Mouse (Mus musculus) activated CD4-positive, CD25-positive, alpha-beta regulatory T cell, adult 4 months (primary cell): ENCODE results near the gene Rpl27. TPM values are rescaled to one million over a fixed set of nuclear protein-coding genes. Genes with fewer than 3 reads are reported as not detected.
"Not testable (repeated sequence)": the region's sequence is repeated elsewhere in the genome, so short reads cannot be mapped to it uniquely, and the experiment has no call there.

Source experiments
- ATAC-seq: one replicate; pipeline ENCODE4 v1.8.0; 2017
- polyA plus RNA-seq, 2 experiments: library from polyadenylated mRNA; unstranded; fragments of 100-300 nt; shearing (Covaris generic); gene quantifications; one replicate each; pipeline ENCODE4 v1.2.1; 2017

Rpl27 gene
- 100 to 1,000 TPM; 581 to 812 TPM for polyA plus RNA-seq

GRCm38 (mm10) chr11:101442127-101442693 is at the start of gene Rpl27:
Gene Rpl27 (plus strand): TSS chr11:101442298.
- ATAC-seq: peak; percentile 95

DNA sequence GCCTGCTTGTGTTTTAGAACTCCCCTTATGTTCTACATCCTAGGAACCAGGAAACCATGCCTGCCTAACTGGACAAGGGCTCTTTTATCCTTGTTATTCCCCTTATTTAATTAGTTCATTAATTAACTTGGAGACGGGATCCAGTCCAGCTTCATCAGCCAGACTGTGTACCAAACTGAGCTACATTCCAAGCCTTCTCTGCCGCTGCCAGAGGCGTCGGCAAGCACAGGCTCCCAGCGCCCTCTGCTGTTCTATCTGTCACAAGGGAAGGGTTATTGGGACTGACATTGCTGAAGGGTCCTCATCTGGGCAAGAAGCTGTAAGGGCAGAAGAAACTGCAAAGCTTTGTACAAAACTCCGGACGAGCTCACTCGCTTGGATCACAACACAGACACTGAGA is 47.0 kb upstream of the Rpl27 start:
- no peak for ATAC-seq

GRCm38 (mm10) chr11:101415306-101415705 is 26.8 kb upstream of the Rpl27 start:
- ATAC-seq: no peak

GRCm38 (mm10) chr11:101416433-101417100 is 25.5 kb upstream of the Rpl27 start:
- ATAC-seq: no peak

- peak; percentile 89 for ATAC-seq
Measured at GRCm38 (mm10) chr11:101417101-101417855, 24.8 kb upstream of the Rpl27 start, which contains the start of gene Aarsd1. Gene Aarsd1 (minus strand): TSS chr11:101417615.

DNA sequence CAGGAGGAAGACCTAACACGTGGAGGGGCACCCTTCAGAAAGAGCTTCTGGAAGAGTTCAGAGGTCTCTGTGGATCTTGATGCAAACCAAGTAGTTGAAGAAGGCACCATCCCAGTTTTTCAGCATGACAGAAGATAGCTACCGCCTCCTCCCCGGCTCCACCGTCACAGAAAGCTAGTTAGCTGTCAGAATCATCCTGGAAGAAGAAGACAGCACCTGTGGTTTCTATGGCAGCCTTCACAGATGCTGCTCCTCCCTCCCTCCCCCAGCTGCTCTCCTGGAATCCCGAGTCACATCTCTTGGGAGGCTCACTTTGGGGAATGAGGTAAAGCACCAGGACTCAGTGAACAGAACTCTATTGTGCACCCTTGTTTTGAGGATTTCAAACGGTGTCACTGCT is 23.1 kb upstream of the Rpl27 start:
- ATAC-seq: no peak

DNA sequence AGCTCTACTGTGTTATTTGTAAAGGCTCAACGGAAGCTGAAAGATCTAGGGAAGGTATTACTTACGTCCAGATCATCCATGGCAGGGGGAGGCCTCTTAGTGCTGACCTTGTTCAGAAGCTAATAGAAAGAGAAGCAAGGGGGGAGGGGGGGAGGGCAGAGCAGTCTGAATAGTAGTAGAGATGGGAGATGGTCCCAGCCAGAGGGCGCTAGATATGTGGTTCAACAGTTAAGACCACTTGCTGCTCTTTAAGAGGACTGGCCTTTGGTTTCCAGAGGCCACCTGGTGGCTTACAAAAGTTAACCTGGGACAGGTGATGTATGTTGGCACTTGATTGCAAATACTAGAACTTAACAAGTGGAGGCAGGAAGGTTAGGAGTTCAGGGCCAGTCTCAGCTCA is 22.5 kb upstream of the Rpl27 start:
- no peak for ATAC-seq

DNA sequence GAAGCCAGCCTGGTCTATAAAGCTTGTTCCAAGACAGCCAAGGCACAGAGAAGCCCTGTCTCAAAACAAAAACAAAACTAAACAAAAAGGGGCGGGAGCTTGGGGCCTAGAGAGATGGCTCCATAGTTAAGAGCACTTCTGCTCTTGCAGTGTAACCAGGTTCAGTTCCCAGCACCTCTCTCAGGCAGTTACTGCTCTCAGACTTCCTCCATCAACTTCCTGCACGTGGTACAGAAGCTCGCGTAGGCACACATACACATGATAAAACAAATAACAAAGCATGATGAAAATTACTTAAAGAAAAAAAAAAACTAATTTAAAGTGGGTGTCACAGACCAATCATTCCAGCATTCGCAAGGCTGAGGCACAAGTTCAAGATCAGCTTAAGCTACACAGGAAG is 21.9 kb upstream of the Rpl27 start:
- ATAC-seq: no peak

- ATAC-seq: no peak
Measured at GRCm38 (mm10) chr11:101424105-101424851, 17.8 kb upstream of the Rpl27 start, which contains the start of gene Gm27029. Gene Gm27029 (minus strand): TSS chr11:101424796.

- peak; percentile 82 for ATAC-seq
Measured at GRCm38 (mm10) chr11:101424925-101425813, 16.9 kb upstream of the Rpl27 start, which contains the start of the genes Rundc1 and Ptges3l. Gene Rundc1 (plus strand): TSS chr11:101425085. Gene Ptges3l (minus strand): TSS chr11:101425333.

DNA sequence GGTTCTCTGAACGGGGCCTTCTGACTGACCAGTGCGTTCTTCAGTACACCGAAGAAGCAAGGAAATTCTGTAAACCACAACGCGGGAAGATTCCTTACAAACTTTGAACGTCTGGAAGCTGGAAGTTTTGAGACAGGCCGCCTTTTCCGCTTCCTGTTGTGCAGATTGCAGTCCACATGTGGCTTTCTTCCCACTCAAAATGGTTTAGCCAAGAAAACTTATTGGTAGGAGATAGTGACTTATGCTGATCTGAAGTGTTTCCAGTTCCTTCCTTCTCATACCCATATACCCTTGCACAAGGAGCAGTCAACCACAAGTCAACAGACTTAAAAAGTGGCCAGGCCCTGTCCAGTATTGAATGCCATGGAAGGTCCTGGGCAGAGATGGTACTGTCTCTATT is 15.9 kb upstream of the Rpl27 start:
- no peak for ATAC-seq

DNA sequence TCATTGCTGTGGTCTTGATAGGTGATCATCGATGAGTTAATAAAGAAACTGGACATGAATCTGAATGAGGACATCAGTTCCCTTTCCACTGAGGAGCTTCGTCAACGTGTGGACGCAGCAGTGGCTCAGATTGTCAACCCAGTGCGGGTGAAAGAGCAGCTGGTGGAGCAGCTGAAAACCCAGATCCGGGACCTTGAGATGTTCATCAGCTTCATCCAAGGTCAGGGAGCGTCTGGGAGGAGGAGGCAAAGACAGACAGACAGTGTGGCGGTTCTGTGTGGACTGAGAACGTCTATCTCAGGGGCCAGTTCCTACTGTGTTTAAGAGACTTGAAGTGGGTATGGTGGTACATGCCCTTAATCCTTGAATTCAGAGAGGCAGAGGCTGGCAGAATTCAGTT is 10.8 kb upstream of the Rpl27 start:
- ATAC-seq: no peak

- no peak for ATAC-seq
Measured at GRCm38 (mm10) chr11:101433396-101433795, 8.7 kb upstream of the Rpl27 start.

DNA sequence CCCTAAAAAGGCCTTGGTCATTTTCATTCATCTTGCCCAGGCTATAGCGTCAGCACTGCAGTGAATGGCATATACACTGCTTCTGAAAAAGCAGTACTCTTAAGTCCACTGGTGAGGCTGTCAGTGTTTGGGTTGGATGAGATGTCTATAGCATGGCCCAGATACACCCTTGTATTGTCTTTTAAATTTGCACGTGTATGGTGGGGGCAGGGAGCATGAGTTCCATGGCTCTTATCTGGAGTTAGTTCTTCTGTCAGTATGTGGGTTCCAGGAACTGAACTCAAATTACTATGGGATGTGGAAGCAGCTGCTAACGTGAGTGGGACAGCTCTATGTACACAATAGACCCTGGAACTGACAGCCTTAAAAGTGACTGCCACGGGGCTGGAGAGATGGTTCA is 6.3 kb upstream of the Rpl27 start:
- no peak for ATAC-seq

GRCm38 (mm10) chr11:101436916-101437315 is 5.2 kb upstream of the Rpl27 start:
- no peak for ATAC-seq

GRCm38 (mm10) chr11:101438006-101438405 is 4.1 kb upstream of the Rpl27 start:
- not testable (repeated sequence) for ATAC-seq

DNA sequence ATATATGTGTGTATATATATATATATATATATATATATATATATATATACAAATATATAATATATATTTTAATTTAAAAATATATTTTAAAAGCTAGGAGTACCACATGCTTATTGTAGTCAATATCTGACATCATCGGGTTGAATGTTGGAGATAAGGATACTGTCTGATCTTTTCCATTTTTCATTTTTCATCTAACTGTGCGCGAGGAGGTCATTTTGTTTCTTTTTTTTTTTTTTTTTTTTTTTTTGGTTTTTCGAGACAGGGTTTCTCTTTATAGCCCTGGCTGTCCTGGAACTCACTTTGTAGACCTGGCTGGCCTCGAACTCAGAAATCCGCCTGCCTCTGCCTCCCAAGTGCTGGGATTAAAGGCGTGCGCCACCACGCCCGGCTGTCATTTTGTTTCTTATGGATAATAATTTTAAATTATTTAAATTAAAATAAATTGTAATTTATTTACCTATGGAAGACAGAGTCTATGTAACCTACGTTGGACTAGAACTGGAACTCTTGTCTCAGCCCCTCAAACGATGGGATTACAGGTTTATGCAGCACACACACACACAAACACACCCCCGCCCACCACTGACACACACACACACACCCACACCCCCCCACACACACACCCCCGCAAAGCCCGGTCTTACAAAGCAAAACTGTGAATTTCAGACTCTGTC is 510 bp upstream of the Rpl27 start:
- not testable (repeated sequence) for ATAC-seq

GRCm38 (mm10) chr11:101442760-101443159 is 662 bp downstream of the Rpl27 start:
- peak; percentile 12 for ATAC-seq

- ATAC-seq: no peak
Measured at GRCm38 (mm10) chr11:101446319-101446718, 4.2 kb downstream of the Rpl27 start.

DNA sequence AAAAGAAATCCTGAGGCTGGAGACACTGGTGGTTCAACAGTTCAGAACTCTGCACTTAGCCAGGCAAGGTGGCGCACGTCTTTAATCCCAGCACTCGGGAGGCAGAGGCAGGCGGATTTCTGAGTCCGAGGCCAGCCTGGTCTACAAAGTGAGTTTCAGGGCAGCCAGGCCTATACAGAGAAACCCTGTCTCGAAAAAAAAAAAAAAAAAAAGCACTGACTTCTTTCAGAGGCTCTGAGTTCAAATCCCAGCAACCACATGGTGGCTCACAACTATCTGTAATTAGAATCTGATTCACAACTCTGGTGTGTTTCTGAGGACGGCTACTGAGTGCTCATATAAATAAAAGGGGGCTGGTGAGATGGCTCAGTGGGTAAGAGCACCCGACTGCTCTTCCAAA is 4.8 kb downstream of the Rpl27 start:
- ATAC-seq: not testable (repeated sequence)

DNA sequence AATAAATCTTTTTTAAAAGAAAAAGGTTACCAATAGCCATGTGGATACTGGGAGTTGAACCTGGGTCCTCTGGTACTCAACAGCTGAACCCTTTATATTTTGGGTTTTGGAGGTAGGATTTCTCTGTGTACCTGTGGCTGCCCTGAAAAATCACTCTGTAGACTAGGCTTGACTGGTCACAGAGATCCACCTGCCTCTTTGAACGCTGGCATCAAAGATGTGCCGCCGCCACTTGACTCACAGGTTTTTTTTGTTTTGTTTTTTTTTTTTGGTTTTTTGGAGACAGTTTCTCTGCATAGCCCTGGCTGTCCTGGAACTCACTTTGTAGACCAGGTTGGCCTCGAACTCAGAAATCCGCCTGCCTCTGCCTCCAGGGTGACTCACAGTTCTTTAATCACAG is 5.7 kb downstream of the Rpl27 start:
- ATAC-seq: no peak
